8 mouse cellular contexts compared by ENCODE assay signal in the genomic region with DNA sequence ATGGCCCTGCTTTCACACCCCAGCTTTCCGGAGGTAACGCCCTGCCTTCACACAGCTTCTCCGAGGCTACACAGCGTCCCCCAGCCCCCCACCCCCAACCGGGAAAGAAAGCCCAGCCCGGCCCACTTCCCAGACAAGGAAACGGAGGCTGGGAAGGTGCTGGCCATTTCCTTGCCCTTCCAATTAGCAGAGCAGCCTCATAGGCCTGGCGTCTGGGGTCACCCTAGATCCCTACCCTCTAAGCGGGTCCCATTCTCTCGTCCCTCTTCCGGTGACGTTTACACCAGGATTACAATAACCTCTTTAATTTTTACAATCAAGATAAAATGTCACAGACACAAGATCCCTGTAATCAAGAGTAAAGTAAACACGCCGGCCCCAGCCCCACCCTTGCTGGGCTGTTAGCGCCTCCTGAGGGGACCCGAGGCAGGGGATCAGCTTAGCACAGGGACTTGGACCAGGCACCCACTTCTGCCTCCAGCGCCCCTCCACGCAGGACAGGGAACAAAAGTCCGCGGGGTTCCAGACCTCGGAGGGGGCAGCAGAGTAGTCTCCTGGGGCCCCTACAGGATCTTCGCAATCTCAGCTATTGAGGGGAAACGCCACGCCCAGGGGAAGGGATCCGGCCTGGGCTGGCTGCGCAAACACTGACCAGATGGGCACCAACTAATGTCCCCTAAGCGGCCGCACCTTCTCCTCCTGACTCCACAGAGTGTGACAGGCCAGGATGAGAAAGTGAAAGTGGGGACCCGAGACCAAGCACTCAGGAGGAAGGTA. TPM values are rescaled to one million over a fixed set of nuclear protein-coding genes. Genes with fewer than 3 reads are reported as not detected.
DNase-seq lines count a peak whose midpoint lies in the region; TF ChIP-seq lines count a peak whose summit lies in the region.

No protein-coding gene starts in this region.

- no peak for TF ChIP-seq CTCF in kidney, adult 2 months (conservative IDR thresholded peaks at IDR 0.05; ENCODE audit: insufficient read depth, insufficient read length, low read depth, low read length)
- no peak for TF ChIP-seq CTCF in heart, adult 2 months (IDR thresholded peaks at IDR 0.05)

- no peaks in the 10 kb centered on the region for H3K79me2 ChIP-seq in heart, adult 2 months (replicated peaks; ENCODE audit: control insufficient read depth, insufficient read depth, low read length)

- no peaks in the 10 kb centered on the region for H3K36me3 ChIP-seq in kidney, adult 2 months (ENCODE audit: control insufficient read depth, insufficient read depth, low read length)
- no peaks in the 10 kb centered on the region for H3K36me3 ChIP-seq in heart, adult 2 months (ENCODE audit: control insufficient read depth, insufficient read depth, low read length)

- no peak for TF ChIP-seq POLR2A in kidney, adult 2 months (IDR thresholded peaks at IDR 0.05; ENCODE audit: low read depth, low read length)
- peak; percentile 60 for TF ChIP-seq POLR2A in heart, adult 2 months (IDR thresholded peaks at IDR 0.05; ENCODE audit: insufficient read depth, low read depth, low read length)

- peak overlapping the region; percentile 42 for H3K4me3 ChIP-seq in kidney, adult 2 months (ENCODE audit: insufficient read depth, low read depth, low read length)
- peak overlapping the region; percentile 43 for H3K4me3 ChIP-seq in heart, adult 2 months

- H3K4me1 ChIP-seq in kidney, adult 2 months (ENCODE audit: control insufficient read depth, insufficient read depth, low read length), result no peaks in the 10 kb centered on the region
- peaks cover 3% of the 10 kb centered on the region for H3K4me1 ChIP-seq in heart, adult 2 months (ENCODE audit: control insufficient read depth, insufficient read depth, low read length)

- WGBS in kidney, adult 2 months, result 11% methylated on average over 29 of the region's 29 CpGs
- 8% methylated on average over 29 of the region's 29 CpGs for WGBS in heart, adult 2 months

- H3K9ac ChIP-seq in heart, adult 2 months (ENCODE audit: low read depth, low read length), result peak overlapping the region; percentile 77

- H3K27me3 ChIP-seq in kidney, adult 2 months (replicated peaks; ENCODE audit: control insufficient read depth, insufficient read depth, low read length), result no peaks in the 10 kb centered on the region
- no peaks in the 10 kb centered on the region for H3K27me3 ChIP-seq in heart, adult 2 months (ENCODE audit: control insufficient read depth, insufficient read depth, low read length)

- H3K27ac ChIP-seq in kidney, adult 2 months (ENCODE audit: insufficient read depth, low read depth, low read length), result peak overlapping the region; percentile 71
- peak overlapping the region; percentile 86 for H3K27ac ChIP-seq in heart, adult 2 months

- TF ChIP-seq EP300 in heart, adult 2 months (IDR thresholded peaks at IDR 0.05; ENCODE audit: insufficient read depth, low read depth, low read length), result no peak

- DNase-seq in kidney, adult 2 months, result peak; percentile 55
- DNase-seq in kidney, adult 11 months, result no peak
- DNase-seq in heart, adult 2 months, result peak; percentile 70 to 72
- DNase-seq in kidney, postnatal 10 days, result peak; percentile 62
- peak; percentile 53 to 62 for DNase-seq in lung, postnatal 4 days
- DNase-seq in cerebellum, adult 9-11 months, result no peak
- no peak for DNase-seq in urinary bladder, adult 2 months (ENCODE audit: low spot score)
- DNase-seq in layer of hippocampus, adult 11-12 months (ENCODE audit: low spot score), result no peak

- intact Hi-C loops in heart, adult 2 months (cut with DNase I), result loop anchor here (1.0 kb wide), 1 partner anchor 24 kb away; the partner anchor contains the start of gene Jak3

RNA-seq across cellular contexts. Expression of gene B3gnt3, which starts 0.9 kb away (rescaled TPM):
- polyA plus RNA-seq in kidney, adult 2 months (2012; rRNA removed), result 5.5 and 5.9 TPM in 2 replicates
- total RNA-seq in heart, adult 2 months (2021), result 1 to 10 TPM; 6.1 to 6.4 TPM
- 5.4 and 8.6 TPM in 2 replicates for polyA plus RNA-seq in heart, adult 2 months (2012; rRNA removed)
- 4.8 and 7.4 TPM in 2 replicates for polyA plus RNA-seq in urinary bladder, adult 2 months (2012; rRNA removed)

RNA-seq across cellular contexts. Expression of gene Insl3, which starts 11.7 kb away (rescaled TPM):
- 14.5 and 17.8 TPM in 2 replicates for polyA plus RNA-seq in kidney, adult 2 months (2012; rRNA removed)
- 1 to 10 TPM; 4.0 to 4.1 TPM for total RNA-seq in heart, adult 2 months (2021)
- polyA plus RNA-seq in heart, adult 2 months (2012; rRNA removed), result 16.3 and 19.3 TPM in 2 replicates
- 7.7 and 11.7 TPM in 2 replicates for polyA plus RNA-seq in urinary bladder, adult 2 months (2012; rRNA removed)

RNA-seq across cellular contexts. Expression of gene Jak3, which starts 24.6 kb away (rescaled TPM):
- polyA plus RNA-seq in kidney, adult 2 months (2012; rRNA removed), result 15.1 and 16.5 TPM in 2 replicates
- 1 to 10 TPM; 8.1 to 8.6 TPM for total RNA-seq in heart, adult 2 months (2021)
- polyA plus RNA-seq in heart, adult 2 months (2012; rRNA removed), result 23.3 and 24.0 TPM in 2 replicates
- polyA plus RNA-seq in urinary bladder, adult 2 months (2012; rRNA removed), result 14.9 and 17.1 TPM in 2 replicates

RNA-seq across cellular contexts. Expression of gene Fcho1, which starts 24.8 kb away (rescaled TPM):
- polyA plus RNA-seq in kidney, adult 2 months (2012; rRNA removed), result 4.2 and 9.5 TPM in 2 replicates
- under 1 TPM; 0.23 to 0.64 TPM for total RNA-seq in heart, adult 2 months (2021)
- polyA plus RNA-seq in heart, adult 2 months (2012; rRNA removed), result 2.7 and 4.5 TPM in 2 replicates
- 4.5 and 5.3 TPM in 2 replicates for polyA plus RNA-seq in urinary bladder, adult 2 months (2012; rRNA removed)

RNA-seq across cellular contexts. Expression of gene Unc13a, which starts 29.1 kb away (rescaled TPM):
- polyA plus RNA-seq in kidney, adult 2 months (2012; rRNA removed), result 1.3 and 2.1 TPM in 2 replicates
- total RNA-seq in heart, adult 2 months (2021), result under 1 TPM; 0.61 to 0.86 TPM
- 1.4 and 1.8 TPM in 2 replicates for polyA plus RNA-seq in heart, adult 2 months (2012; rRNA removed)
- polyA plus RNA-seq in urinary bladder, adult 2 months (2012; rRNA removed), result 0.44 and 0.47 TPM in 2 replicates

Comparison
In these comparisons a context has a peak if more than half of its experiments do, and no peak if none do; other contexts are left out.
1. DNase-seq: peak in kidney, adult 2 months (single experiment), heart, adult 2 months (2 of 2), kidney, postnatal 10 days (single experiment) and lung, postnatal 4 days (2 of 2); none in kidney, adult 11 months (single experiment), cerebellum, adult 9-11 months (single experiment), urinary bladder, adult 2 months (single experiment) and layer of hippocampus, adult 11-12 months (single experiment).